Mouse (Mus musculus) urinary bladder, postnatal 25 days (tissue): ENCODE results near the gene D630045J12Rik.
A peak's percentile ranks its signal among the peaks of the same experiment; 100 is the strongest.

ENCODE experiments used
- DNase-seq: peaks from one replicate; pipeline ENCODE4 v3.0.0; 2022; ENCODE audit warnings: low spot score

Gene D630045J12Rik

DNA sequence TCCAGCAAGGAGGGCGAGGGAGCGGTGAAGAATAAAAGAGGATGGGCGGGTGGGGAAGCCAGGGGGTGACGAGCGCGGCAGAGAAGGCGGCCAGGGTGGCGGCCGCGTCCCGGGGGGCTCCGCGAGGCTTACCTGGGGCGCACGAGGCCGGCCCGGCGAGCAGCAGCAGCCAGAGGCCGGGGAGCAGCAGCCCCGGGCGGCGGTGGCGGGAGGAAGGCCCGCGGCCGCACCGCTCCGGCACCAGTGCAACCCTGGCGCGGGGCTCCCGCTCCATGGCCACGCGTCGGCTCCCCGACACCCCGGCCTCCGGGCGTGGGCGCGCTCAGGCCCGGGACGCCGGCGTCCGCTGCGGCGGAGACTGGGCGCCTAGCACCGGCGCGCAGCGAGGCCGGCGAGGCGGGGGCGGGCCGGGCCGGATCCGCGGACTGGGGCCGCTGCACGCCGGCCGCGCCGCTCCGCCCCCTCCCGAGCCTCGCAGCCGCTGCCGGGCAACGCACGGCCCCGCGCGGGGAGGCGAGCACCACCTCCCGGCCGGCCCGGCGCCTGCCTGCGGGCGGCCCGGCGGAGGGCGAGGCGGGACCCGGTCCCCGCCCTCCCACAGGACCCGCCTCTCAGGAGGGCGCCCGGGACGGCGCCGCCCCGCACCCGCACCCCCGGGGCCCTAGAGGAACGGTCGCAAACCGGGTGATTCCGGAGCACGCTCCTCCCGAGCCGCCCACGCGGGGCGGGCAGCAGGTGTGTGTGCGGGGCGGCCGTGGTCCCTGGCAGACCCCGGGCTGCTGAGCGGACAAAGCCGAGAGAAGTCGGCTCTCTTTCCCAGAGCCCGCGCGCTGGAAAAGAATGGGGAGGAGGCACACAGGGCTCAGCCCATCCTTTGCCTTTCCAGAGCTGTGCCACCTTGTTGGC, at the start of gene D630045J12Rik:
TSS of gene D630045J12Rik (minus strand) at position 274 of the 906 bp plus-strand sequence.
- peak; percentile 69 for DNase-seq

DNA sequence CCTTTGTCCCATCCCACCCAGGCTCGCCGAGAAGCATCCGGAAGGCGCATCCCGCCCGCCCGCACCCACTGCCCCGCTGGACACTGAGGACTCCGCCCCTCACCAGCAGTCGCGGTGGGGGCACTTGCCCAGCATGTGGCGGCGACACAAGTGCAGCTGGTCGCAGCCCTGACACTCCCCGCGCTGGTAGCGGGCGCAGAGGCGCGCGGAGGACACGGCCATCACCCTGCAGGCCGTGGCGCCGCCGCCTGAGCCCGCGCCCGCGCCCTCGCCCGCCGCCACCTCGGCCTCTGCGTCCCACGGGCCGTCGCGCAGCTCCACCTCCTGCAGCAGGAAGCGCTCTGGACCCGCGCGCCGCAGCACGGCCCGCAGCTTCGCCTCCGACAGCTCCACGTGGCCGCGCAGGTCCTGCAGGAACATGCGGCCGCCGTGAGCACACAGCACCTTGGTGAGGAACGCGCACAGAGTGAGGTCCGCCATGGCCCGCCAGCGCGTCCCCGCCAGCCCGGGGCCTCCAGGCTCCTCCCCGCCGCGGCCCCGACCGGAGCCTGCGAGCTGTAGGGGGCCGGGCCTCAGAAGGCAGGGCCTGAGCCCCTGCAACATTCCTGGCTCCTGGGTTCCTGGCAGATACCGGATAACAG, 45.1 kb upstream of the D630045J12Rik start, which contains the start of gene Zc3hav1l:
TSS of gene Zc3hav1l (minus strand) at position 499 of the 641 bp plus-strand sequence.
- peak; percentile 65 for DNase-seq

DNA sequence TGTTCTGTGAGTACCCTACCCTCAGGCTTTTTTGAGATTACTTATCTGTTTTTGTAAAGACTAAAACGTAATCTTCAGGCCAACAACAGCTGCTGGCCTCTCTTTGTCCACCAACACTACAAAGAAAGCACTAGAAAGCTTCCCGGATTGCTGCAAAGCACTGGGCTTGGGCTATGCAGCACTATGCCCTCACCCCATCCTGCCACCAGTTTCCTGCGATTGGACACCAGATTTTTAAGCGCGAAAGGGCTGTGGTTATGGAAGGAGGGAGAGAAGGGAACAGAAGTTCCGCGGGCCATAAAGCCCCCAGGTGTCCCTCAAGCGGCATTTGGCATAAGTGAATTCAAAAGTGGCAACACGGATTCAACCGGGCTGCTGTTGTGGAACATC, 44.4 kb upstream of the D630045J12Rik start:
- DNase-seq, result peak; percentile 11

DNA sequence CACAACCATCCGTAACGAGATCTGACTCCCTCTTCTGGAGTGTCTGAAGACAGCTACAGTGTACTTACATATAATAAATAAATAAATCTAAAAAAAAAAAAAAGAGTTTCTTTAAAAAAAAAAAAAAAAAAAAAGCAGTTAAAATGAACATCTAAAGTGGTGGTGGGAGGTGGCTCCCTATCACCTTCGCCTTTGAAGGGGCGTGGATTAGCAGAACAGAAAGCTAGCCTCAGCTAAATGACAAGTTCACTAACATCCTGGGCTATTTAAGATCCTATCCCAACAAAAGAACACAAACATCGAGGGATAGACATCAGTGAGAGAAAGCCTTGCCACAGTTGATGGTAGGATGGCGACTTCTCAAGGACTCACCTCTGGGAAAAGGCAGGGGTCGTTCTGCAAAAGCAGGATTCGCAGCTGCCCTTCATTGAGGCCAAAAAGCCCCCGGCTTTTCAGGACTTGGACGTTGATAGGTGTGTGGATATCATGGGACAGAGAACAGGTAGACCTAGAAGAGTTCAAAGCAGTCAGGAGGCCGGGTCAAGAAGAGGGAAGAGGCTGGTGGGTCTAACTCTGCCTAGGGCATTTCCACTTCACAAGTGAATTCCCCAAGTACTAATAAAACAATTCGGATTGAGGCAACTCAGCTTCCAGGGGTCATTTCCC, 43.9 kb upstream of the D630045J12Rik start:
- DNase-seq, result no peak

DNA sequence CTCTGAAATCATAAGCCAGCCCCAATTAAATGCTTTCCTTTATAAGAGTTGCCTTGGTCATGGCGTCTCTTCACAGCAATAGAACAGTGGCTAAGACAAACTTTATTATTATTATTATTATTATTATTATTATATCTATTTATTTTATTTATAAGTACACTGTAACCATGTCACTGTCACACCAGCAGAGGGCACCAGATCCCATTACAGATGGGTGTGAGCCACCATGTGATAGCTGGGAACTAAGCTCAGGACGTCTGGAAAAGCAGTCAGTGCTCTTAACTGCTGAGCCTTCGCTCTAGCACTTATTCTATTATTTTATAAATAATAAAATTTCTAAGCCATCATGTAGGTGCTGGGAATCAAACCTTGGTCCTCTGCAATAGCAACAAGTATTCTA, 39.9 kb upstream of the D630045J12Rik start:
- DNase-seq, result no peak

DNA sequence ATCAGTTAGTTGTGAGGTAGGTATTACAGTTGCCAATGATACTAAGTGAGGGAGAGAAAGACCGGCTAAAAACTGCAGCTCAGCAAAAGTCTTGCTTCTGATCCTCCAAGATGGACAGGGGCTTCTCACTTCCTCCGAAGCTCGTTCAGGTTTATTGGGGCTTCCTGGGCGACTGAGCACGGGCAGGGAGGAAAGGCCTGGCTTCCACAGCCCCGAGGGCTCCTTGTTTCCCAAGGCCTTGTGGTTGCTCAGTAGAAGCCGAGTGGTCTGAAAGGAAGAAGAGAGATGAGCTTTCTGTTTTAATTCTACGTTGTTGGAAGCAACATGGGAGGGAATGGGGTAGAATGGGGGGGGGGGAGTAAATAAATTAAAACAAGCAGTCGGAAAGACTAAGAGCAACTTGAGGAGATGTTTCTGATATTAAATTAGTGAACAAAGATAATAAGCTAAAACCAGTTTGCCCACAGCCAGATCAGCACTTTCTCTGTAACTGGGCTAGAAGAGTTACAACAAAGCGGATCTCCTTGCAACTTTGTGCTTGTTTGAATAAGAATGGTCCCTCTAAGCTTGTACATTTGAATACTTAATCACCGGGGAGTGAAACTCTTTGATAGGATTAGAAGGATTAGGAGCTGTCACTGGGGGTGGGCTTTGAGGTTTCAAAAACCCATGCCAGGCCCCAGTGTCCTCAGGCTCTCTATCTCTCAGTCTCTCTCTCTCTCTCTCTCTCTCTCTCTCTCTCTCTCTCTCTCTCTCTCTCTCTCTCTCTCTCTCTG, 39.2 kb upstream of the D630045J12Rik start:
- no peak for DNase-seq

DNA sequence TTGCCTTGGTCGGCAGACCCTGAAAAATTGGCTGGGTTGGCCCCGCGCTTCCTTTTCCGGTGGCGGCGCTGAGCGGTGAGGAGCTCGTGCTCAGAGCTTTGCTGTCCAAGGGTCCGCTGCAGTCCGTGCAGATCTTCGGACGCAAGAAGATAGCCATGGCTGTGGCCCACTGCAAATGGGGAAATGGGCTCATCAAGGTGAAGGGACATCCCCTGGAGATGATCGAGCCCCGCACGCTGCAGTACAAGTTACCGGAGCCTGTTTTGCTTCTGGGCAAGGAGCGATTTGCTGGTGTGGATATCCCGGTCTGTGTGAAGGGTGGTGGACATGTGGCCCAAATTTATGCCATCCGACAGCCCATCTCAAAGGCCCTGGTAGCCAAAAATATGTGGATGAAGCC, 30.6 kb upstream of the D630045J12Rik start:
- no peak for DNase-seq

DNA sequence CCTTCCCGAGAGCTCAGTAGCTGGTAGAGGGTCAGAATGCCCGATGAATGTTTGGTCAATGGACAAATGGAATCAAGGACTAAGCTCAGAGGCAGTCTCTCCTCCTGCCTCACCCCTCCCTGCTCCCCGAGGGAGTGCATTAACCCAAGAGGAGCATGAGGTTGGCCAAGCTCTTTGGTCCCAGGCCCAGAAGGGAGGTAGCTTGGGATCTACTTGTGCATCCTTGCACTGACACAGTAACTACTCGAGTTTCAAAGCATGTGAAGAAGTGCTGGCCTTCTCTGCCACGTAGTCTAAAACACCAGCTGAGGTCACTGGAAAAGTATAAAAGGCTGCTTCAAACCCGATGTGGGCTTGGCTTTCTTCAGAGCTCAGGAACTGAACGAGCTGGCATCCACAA, 10.7 kb upstream of the D630045J12Rik start:
- DNase-seq, result no peak

DNA sequence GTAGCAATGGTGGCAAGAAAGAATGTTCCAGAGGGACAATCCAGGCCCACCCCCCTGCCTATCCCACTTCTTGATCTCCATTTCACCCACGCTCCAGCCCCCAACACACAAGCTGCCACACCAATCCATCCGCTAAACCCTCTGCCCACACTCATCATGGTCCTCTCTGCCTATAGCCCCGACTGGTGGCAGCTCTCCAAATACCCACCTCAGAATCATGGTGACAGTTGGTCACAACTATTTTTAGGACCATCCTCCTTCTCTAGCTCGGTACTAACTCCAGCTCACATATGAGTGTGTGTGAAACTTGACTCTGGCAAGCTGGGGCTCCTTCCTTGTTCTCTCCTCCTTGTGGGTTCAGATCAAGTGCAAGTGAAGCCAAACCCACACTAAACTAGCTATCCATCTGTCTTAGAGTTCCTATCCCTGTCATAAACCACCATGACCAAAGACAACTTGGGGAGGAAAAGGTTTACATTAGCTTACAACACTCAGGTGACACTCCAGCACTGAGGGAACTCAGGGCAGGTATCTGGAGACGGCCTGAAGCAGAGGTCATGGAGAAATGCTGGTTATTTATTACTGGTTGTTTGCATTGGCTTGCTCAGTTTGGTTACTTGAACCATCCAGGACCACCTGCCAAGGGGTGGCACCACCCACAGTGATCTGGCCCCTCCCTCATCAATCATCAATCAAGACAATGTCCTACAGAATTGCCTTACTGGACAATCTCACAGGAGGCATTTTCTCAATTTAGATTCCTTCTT, 9.8 kb upstream of the D630045J12Rik start:
- DNase-seq, result no peak

DNA sequence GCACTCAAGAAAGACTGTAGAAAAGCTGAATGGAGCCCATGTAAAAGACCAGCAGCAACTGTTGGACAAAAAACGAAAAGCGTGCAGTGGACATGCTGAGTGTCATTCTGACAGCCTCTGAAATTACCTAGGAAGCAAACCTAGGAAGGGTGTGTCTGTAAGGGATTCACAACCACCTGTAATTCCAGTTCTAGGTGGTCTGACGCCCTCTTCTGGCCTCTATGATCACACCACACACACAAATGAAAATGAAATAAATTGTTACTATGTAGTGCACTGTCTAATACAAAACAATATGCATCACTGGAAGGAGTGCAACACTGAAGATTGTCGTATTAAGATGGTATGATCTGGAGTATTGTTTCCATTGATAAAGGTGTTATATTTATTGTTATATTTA, 8.1 kb upstream of the D630045J12Rik start:
- no peak for DNase-seq

DNA sequence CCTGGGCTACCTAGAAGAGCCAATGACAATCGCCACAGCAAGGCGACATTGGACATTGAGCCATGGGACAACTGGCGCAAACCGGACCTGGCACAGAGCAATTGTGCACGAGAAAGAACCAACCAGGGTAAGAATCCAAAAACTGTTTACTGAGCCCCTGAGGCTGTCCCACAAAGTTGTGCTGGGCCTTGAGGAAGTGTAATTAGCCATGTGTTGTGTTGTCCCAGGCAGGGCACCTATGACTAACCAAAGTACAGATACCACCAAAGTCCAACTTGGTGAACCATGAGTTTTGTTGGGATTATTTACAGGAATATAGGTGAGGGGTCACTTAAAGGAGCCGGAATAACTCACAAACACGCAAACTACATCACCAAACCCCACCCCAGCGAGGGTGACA, 3.7 kb upstream of the D630045J12Rik start:
- DNase-seq, result no peak

DNA sequence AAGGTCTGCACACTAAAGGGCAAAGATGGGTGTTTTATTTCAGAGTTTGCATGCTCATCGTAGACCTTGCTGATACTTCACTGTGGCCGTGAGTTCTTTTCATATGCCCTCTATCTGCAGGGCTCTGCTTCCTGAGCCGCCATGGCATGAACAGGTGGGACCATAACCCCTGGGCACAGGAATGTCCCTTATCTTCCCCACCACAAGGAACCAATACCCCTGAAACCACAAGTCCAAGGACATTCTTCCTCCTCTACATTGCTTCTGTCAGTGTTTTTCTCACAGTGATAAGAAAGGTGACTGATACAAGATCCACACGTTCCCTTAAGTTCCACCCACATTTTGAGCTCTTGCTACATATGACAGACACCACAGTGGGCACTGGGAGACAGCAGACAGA, 3.0 kb upstream of the D630045J12Rik start:
- DNase-seq, result no peak

DNA sequence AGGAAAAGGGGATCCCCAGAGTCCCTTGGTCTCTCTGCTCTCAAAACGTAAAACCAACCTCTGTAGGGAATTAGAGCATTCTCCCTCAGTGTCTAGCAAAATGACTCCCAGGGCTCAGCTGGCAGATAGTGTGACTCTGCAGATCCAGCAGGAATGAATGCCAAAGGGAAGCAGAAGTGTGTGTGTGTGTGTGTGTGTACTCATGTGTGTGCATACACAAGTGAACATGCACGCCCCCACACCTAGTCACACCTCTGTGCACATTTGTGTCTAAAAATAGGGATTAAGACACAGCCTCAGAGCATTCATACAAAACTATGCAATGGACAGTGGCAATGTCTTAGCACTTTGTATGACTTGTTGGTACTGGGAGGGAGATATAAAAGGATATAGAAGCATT, 2.0 kb upstream of the D630045J12Rik start:
- DNase-seq, result no peak

DNA sequence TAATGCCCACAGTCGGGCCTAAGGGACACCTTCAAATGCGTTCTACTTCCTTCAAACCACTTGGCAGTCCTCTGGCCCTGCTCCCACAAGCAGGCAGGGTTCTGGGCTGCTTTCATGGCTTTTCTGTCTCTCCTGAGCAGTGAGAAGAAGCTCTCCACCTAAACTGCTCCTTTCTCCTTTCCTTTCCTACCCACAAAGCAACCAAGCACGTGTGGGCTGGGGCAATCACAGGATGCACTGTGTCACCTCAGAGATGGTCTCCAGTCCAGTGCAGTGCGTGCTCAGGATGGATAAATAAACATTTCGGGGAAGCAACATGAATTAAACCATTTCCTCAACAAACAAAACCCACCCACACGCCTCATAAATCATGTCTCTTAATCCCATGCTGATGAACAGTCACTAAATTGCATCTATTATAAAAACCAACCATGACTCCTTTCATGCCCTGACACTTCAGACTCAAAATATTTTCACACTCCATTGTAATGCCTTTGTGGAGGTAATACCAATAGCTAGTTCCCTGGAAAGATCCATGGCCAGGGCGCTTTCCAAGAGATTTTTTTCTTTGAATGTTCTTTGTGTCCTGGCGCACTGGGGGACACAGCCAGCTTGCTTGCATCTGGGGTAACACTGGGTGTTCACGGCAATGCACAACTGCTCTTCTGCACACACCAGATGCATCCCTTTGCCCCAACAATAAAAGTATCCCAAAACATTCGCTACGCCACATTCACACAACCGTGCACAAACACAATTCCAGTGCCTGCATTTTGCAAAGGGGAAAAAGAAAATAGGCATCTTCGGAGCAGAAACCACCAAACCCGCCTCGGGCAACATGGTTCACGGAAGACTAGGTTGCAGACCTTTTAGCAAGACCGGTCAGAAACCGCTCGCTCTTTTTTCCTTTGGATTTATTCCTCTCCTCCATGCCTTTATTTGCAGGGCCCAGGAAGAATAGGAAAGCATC, 758 bp downstream of the D630045J12Rik start:
- no peak for DNase-seq

DNA sequence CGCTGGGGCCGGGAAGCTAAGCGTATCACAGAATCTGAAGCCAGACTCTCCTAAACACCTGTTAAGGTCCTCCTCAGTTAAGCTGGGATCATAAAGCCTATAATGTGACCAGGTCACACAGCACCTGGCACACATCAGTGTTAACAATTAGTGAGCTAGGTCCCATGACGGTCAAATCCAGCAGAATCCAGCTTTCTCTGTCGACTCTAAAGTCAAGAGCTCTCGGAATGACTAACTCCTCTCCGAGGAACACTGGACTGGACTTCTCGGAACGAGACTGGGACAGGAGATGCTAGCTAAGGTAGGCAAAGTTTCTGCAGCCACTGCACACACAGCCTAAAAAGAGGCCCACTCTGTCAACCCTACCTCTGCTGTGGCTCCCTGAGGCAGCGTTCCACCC, 1.7 kb downstream of the D630045J12Rik start:
- no peak for DNase-seq

DNA sequence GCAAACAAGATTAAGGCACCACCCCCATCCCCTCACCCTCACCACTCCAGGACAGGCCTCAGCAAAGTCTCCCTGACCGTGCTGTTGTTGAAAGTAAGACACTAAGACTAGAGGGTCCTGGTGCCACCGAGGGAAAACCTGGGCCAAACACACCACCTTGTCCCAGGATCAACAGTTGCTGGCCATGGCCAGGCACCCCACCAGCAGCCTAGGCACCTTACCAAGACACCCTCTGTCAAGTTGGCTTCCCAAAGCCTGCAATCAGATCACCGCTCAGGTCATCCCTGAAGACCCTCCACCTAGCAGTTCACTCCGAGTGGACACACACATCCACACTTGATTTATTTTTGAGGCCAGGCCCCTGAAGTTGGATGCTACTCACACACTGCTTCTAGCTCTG, 2.3 kb downstream of the D630045J12Rik start:
- no peak for DNase-seq

DNA sequence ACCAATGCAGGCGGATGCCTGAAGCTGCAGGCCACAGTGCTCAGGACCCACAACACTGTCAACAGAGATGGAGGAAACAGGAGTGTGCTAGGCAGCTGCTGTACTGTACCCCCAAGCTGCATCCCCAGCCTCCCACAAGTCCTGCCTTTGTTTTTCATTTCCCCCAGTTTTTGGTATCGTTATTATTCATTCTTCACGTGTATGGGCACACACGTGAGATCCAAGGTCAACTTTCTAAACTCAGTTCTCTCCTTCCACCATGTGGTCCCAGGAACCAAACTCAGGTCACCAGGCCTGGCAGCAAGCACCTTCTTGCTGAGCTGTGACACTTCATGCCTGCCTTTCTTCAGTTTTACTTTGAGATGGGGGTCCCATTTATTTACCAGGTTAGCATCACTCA, 6.4 kb downstream of the D630045J12Rik start:
- no peak for DNase-seq

DNA sequence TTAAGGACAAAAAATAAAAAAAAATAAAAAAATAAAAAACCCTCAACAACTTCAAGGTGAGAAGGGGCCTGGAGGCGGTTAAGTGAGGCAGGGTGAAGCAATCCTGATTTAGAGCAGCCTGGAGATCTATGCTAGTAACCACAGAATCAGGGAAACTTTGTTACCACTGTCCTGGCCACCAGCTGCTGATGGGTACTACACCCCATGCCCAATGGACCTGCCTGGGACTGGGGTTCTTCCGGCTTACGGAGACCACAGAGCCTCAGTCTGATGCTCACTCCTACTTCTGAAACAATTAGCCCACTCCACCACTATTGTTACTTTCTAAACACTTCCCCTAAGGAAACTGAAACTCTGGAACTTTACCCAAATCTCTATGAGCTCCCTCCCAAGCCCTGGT, 9.0 kb downstream of the D630045J12Rik start:
- no peak for DNase-seq

DNA sequence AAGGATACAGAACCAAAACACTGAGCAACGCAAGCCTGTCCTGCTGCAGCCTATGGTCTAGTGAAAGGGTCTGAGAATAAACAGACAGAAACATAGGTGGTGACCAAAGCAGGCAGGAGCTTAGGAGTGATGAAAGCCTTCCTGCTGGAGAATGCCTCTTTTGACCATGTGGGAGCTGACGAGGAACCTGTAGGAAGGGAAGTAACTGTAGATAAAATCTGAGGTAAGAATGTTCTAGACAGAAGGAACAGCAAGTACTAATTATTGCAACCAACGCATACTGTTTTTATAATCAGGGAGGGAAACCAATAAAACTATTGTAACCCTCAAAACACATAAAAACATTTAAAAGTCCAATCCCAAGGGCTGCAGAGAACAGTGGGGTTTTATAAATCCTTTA, 9.6 kb downstream of the D630045J12Rik start:
- no peak for DNase-seq

DNA sequence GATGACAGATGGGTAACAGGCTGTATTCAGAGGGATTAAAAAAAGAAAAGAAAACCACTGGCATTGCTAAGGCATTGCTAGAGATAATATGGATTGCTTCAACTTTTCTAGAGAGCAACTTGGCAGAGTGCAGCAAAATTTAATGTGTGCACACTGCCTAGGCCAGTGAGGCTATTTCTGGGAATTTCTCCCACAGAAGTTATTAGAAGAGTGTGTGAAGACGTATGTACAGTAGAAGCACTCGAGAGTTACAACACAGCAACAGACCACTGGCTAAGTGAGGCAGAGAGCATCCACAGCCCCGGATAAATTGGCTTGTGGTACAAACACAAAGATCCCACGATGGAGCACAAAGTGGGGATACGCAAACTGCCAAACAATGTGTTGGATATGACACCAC, 11.0 kb downstream of the D630045J12Rik start:
- no peak for DNase-seq
